Mouse (Mus musculus): ENCODE results near the gene B3galt5.

B3galt5 gene

DNA sequence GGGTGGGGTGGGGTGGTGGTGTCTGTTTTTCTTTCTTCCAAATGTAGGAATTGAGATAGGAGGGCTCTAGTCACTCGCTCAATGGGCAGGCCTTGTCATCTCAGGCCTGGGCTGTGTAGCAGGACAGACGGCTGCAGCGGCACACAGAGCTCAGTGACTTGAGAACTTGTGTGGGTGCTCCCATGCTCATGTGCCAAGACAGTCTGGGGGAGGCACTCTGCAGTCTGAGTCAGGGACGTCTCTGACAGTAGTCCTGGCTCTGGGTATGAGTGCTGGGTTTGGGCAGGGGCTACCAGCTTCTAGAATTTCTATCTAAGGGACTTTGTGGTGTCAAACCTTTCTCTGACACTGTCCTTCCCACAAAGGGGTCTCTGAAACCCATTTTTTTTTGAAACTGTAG, 106.3 kb downstream of the B3galt5 start:
- no peak for DNase-seq (ENCODE audit: low read depth in 2 of 2, low spot score in 2 of 2)

DNA sequence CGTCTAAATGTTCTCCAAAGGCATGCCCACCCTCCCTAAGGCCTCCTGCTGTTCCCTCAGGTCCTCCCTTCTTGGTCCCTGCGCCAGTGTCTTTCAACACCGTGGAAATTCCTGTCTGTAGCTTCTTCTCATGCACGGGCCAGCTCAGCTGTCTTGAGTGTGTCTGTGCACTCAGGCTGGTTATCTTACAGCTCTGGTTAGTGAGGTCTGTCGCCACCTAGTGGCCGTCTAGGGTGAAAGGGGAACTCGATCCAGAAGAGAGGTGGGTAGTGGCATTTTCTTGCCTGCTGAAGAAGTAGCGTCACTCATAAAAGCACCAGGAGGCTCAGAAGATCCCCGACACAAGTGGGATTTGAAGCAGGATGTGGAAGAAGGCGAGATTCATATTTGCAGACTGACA, 109.5 kb downstream of the B3galt5 start:
- DNase-seq (ENCODE audit: low read depth in 2 of 2, low spot score in 2 of 2): peak; percentile 57 to 64

DNA sequence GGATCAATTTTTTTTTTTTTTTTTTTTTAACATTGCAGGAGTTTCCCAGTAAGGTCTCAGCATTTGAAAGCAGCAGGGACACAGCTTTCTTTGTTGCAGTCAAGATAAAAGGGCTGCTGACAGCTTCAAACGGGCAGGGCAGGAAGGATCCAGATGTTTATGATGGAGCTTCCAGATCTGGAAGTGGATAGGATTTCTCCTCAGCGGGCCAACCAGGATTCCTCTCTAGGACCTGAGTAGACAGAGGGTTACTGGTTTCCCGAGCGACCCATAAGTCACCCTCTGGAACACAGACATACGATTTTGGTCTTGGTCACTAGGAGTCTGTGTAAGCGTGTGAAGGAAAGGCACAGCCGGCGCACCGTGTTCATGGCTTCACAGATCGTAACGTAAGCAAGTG, 112.5 kb downstream of the B3galt5 start:
- no peak for DNase-seq (ENCODE audit: low read depth in 2 of 2, low spot score in 2 of 2)

DNA sequence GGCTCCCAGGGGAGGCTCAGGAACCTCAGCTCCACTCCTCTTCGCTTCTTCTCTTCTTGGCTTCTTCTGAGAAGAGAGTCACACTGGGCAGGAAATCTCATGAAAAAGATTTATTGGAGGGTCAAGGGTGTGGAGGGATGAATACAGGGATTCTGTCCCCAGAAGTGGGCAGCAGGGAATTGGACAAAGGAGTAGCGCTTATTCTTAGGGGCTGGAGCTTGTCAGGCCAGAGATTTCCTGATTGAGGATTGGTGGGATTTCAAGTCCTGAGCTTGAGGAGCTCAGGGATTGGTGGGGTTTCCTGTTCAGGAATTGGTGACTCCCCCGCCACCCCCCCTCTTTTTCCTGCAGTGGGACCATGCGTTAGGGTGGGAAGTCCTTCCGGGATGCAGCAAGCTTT, 113.2 kb downstream of the B3galt5 start:
- DNase-seq (ENCODE audit: low read depth in 2 of 2, low spot score in 2 of 2): no peak

DNA sequence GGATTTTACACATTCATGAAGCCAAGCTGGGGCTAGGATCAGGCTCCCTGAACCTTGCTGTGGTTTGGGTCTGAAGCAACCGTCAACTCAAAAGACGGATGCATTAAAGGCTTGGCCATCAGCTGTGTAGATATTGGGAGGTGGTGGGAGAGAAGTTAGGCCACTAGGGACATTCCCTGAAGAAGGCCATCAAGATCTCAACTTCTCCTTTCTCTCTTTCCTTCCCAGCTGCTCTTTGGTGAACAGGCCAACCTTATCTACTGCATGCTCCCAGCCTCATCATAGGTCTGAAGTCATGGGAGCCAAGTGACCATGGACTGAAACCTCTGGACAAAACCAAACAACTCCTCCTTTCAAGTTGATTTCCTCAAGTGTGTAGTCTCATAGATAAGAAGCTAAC, 115.9 kb downstream of the B3galt5 start:
- DNase-seq (ENCODE audit: low read depth in 2 of 2, low spot score in 2 of 2): no peak

DNA sequence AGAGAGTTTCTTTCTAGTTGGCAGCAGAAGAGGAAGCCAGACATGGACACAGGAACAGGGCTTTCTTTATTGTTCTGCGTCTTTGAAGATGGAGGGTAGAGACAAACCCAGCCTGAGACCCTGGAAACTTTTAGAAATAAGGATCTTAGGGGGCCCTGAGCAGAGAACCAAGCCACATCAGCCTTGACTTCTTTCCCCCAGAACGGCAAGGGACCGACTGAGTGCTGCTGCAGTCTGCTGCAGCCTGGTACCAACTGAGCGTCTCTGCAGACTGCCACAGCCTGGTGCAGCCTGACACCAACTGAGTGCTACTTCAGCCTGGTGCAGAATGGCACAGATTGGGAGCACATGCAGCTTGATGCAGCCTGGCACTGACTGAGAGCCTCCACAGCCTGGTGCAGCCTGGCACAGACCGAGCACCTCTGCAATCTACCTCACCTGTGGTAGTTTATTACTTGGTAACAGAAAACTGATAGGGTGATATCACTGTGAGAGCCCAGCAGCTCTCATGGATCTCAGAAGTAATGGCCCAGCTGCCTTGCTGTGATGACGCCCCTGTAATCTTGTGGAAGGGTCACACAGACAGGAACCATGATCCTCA, 117.8 kb downstream of the B3galt5 start:
- DNase-seq (ENCODE audit: low read depth in 2 of 2, low spot score in 2 of 2): no peak

DNA sequence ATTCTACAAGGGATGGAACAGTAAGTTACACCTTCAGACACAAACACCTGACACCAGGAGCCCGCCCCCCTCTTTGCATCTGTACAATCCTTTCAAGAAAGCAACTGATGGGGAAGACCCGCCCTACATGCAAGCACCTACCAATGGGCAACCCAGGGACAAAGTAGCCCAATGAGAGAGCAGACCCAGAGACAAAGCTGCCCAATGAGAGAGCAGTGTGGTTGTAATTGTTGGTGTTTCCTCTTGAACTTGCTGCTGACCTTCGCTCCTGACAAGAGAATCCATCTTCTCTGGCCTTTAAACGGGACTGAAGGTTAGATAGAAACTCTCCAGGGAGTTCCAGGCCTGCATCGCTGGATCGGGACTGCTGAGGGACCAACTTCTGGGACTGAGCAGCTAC, 118.4 kb downstream of the B3galt5 start:
- DNase-seq (ENCODE audit: low read depth in 2 of 2, low spot score in 2 of 2): no peak

DNA sequence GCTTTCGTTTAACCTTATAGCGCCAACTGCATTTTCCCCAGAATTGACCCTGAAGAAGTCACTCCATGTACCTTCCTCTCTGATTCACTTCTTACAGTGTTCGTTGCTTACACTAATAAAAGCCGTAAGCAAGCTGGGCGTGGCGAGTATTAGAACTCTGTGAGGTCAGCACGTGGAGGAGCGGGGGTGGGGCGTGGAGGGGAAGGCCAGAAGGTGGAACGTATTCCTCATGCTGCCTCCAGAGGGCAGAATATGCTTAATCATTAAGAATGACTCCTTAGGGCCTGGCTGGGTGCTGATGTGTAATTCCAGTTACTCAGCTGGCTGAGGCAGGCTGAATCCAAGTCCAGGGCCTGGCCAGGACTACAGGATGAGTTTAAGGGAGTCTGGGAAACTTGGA, 122.3 kb downstream of the B3galt5 start:
- peak in 1 of 2 experiments; percentile 9 for DNase-seq (ENCODE audit: low read depth in 2 of 2, low spot score in 2 of 2)

DNA sequence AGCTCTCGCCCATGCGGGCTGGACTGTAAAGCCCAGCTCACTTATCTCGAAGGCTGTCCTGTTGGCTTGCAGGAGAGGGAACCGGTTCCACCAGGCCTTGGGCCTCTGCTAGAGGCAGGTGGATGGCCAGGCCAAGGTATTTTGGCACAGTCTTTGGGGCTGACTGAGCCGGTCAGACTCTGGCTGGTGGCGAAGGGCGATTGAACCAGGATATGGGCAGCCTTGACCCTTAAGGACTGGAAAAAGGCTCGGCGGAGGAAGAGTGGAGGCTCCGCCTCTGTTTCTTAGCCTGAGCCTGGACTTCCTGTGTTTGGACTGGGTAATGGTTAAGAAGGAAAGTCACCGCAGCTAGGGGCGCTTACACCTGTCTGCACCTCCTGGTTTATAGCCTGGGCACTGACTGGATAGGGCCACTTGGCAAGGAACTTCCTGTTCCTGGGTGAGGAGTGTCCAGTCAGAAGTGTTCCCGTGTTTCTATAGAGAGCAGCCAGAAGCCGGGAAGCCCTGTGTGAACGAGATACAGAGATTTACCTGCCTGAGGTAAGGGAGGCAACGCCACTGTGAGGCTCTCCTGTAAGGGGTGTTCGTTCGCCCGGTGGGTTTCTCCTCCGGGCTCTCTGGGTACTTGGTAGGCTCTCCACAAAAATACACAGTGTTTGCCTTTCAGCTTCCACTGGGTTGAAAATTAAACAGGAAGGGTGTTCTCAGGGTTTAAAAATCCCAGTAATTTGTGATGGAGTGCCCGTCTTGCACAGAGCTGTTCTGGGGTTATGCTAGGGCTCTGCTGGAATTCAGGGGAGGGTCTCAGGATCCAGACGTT, 125.9 kb downstream of the B3galt5 start:
- DNase-seq (ENCODE audit: low read depth in 2 of 2, low spot score in 2 of 2): no peak

DNA sequence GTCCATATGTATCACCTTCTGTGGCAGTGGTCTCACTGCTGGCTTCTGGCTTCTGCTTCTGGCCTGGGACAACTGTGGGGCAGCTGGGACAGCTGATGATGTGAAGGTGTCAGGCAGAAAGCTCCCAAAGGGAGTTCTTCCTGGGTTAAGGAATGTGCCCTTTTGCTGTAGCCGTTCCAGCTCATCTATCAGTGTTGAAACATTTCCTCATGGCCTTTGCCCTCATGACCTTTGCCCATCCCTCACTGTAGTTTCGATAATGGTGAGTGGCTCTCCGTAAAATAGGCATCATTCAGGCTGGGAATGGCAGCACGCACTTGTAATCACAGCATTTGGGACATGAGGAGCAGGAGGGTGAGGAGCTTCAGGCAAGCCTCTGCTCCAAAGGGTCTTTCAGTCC, 127.3 kb downstream of the B3galt5 start:
- no peak for DNase-seq (ENCODE audit: low read depth in 2 of 2, low spot score in 2 of 2)

DNA sequence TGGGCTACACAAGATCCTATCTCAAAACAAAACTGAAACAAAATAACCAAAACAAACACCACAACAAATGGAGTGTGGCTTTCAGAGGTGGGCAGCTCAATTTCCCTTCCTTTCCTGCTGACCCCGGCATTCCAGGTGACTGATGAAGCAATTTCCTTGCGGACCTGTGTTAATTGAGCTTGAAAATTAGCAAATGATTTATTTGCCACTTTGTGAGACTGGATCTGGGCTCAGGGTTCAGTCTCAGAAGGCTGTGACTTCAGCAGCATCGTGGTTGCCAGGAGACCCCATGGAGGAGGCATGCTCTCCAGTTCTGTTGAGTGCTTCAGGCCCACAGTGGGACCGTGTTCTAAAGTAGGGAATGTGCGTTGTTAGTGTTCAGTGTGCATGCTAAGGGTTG, 127.7 kb downstream of the B3galt5 start:
- DNase-seq (ENCODE audit: low read depth in 2 of 2, low spot score in 2 of 2): no peak

DNA sequence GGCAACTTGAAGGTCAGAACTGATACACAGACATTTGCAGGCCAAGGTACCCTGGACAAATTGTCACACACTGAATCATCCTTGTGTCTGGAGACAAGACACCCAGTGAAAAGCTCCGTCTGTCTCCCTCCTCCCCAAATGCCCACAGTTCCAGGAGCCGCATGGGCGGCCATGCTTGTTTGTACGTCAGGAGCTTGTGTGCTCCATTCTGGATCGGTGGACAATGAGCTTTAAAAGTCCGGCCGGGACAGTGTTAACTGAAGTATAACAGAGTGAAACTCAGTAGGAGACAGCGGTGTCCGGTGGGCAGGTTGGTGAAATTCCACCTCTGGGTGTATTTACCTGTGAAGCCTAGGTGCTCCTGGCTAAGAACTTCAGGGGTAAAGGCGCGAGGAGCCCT, 129.3 kb downstream of the B3galt5 start:
- DNase-seq (ENCODE audit: low read depth in 2 of 2, low spot score in 2 of 2): no peak

All from CD8-positive naive resting alpha-beta T cell, adult 2 months (primary cell).